Mouse (Mus musculus) testis, adult 2 months (tissue): ENCODE results near the gene Kndc1.

Experiments
- CTCF ChIP-seq: fragments of 200-500 bp; IDR thresholded peaks from 2 replicates; pipeline ENCODE4 v1.5.1; 2012; ENCODE audit warnings: low read depth, mild to moderate bottlenecking, inconsistent platforms, low read length, moderate library complexity; ENCODE audit not compliant: control insufficient read depth, insufficient read depth, insufficient replicate concordance
- POLR2A ChIP-seq: fragments of 200-500 bp; IDR thresholded peaks from 2 replicates; pipeline ENCODE4 v1.6.1; 2012; ENCODE audit warnings: low read depth, mild to moderate bottlenecking, inconsistent platforms, low read length, moderate library complexity; ENCODE audit not compliant: control insufficient read depth

DNA sequence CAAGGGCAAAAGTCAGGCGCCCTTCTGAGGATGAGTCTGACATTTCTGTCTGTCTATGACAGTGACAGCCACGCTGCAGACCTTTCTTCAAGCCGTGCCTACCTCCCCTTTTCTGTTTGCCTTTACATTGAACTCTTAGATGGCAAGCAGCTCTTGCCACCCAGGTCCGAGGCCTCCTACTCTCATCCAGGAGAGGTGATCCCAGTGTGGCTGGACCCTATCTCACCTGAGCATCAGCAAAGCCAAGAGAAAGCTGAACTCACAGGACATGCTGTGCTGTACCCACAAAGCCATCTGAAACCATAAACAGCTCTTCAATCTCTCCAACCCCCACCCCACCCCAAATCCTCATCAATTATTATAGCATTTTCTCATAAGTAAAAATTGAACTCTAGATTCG is 43.8 kb upstream of the Kndc1 start:
- TF ChIP-seq CTCF, result no peak
- TF ChIP-seq POLR2A, result no peak
